Mouse (Mus musculus): Measurements from ENCODE around the gene Cdc25b.

GRCm38 (mm10) chr2:131232558-131232957 lies 45.8 kb downstream of the Cdc25b start:
- no peak for TF ChIP-seq CTCF (IDR thresholded peaks at IDR 0.05; ENCODE audit: low read depth)
- TF ChIP-seq EP300 (IDR thresholded peaks at IDR 0.05; ENCODE audit: low read depth): no peak

Measured in heart, postnatal 0 days (tissue).